Mouse (Mus musculus) skeletal muscle tissue, adult 2 months (tissue): ENCODE measurements around the gene Rbck1.

Experiments used
- DNase-seq: peaks from one replicate; pipeline ENCODE4 v3.0.0-alpha.2; 2012; ENCODE audit warnings: low read depth, low spot score

Gene Rbck1

DNA sequence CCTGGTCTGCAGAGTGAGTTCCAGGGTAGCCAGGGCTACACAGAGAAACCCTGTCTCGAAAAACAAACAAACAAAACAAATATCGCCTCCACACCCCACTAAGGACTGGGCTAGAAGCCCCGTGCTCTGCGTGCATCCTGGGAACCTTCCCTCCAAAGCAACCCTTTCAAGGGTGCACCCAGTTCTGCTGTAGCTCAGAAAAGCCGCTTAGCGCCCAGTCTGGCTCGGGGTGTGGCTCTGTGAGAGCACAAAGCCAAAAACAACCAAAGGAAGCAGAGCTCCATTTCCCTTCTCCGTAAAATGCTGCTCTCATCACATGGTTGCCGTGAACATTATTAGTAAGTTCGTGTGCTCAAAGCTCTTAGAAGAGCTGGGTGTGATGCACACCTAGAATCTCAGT is 11.9 kb upstream of the Rbck1 start:
- no peak for DNase-seq

GRCm38 (mm10) chr2:152343329-152344213 is 11.1 kb upstream of the Rbck1 start, which contains the start of gene Trib3:
Gene Trib3 (minus strand): TSS chr2:152344032.
- DNase-seq: peak; percentile 46

- DNase-seq: no peak
Observed at GRCm38 (mm10) chr2:152339631-152340179, 7.3 kb upstream of the Rbck1 start.

- DNase-seq: no peak
Observed at GRCm38 (mm10) chr2:152338319-152338718, 5.9 kb upstream of the Rbck1 start.

- DNase-seq: no peak
Observed at GRCm38 (mm10) chr2:152337591-152338212, 5.2 kb upstream of the Rbck1 start.

- no peak for DNase-seq
Observed at GRCm38 (mm10) chr2:152336856-152337255, 4.4 kb upstream of the Rbck1 start.

GRCm38 (mm10) chr2:152335289-152335820 is 2.9 kb upstream of the Rbck1 start:
- DNase-seq: no peak

DNA sequence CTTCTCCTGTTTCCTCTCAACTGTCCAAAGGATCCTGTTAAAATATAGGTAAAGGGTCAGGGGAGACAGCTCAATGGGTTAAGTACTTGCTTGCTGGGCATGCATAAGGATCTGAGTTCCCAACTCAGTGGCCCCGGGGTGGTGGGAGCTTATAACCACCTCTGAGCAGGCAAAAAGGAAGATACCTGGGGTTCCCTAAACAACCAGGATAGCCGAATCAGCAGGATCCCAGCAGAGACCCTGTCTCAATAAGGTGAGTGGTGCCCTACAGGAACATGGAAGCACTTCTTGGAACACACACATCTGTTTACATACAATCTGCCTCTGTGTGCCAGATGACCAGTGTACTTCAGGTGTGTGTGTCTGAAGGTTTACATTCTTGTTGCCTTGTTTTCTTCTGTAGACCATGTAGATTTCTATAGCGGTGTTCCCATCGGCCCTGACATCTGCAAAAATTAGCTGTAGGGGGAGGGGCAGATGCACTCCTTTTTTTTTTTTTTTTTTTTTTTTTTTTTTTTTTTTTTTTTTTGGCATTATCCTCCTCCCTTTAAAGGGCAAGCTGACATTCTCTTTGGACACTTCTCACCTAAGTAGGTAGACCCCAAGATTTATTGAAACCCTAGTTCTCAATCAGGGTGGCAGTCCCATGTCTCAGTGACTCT is 1.0 kb upstream of the Rbck1 start:
- DNase-seq: no peak

DNA sequence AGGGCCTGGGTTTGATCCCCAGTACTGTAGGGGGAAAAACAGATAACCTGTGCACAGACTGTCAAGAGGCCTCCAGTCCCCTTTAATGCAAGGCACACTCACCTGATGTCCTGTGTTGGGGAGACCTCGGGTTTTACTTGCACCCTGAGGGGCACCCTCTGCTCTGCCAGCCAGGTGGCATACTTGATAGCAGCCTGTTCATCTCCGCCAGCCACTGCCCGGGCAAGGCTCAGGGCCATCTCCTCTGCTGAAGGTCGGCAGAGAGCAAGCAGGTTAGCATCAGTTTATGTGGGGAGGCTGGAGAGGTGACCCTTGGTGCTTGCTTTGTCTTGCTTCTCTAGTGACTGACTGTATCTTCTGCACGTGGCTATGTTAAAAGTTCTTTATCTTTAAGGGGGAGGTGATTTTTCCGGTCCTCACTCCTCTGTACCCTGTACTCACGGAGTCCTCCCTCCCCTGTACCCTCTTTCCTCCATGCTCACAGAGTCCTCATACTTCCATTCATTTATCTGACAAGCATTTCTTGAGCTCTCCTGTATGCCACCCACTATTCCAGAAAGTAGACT is 1.5 kb downstream of the Rbck1 start:
- no peak for DNase-seq

GRCm38 (mm10) chr2:152327980-152328379 is 4.5 kb downstream of the Rbck1 start:
- no peak for DNase-seq

- no peak for DNase-seq
Observed at GRCm38 (mm10) chr2:152326654-152327053, 5.8 kb downstream of the Rbck1 start.

- DNase-seq: no peak
Observed at GRCm38 (mm10) chr2:152326157-152326556, 6.3 kb downstream of the Rbck1 start.

GRCm38 (mm10) chr2:152324842-152325241 is 7.6 kb downstream of the Rbck1 start:
- no peak for DNase-seq

GRCm38 (mm10) chr2:152323971-152324370 is 8.5 kb downstream of the Rbck1 start:
- no peak for DNase-seq

- DNase-seq: no peak
Observed at GRCm38 (mm10) chr2:152322198-152322597, 10.3 kb downstream of the Rbck1 start.

- no peak for DNase-seq
Observed at GRCm38 (mm10) chr2:152321558-152321957, 10.9 kb downstream of the Rbck1 start.

- no peak for DNase-seq
Observed at GRCm38 (mm10) chr2:152317054-152317453, 15.4 kb downstream of the Rbck1 start.

DNA sequence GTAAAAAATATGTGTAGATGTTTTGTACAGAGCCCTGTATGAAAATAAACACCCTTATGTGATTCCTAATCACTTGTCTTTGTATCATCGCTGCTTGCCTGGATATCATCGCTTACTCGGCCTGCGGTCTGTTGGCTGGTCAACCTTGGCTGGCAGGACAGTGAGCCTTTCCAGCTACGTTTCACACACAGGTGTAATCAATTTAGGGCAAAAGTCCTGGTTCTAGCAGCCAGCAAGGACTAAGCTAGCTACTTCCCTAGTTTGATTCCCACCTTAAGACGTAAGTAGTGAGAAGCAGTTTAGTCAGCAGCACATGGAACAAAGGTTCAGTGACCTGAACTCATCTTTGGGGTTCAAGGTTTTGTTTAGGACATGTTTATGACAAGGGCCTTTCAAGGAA is 18.5 kb downstream of the Rbck1 start:
- DNase-seq: no peak

DNA sequence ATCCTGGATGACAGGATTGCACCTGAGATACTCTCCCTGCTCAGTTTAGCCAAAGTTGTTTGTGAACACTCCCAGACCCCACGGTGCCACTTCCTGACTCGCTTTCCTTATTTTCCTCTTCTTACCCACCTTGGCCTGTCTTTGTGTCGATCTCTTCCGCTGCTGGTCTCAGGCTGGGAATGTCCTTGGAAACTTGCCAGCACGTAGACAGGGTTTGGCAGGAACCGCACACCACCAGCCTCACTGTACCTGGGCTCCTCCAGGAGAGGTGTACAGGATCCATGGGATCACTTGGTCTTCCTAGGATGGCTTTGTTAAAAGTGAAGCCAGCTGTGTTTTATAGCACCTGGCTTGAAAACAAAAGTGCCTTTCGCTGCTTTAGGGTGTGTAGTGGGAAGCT is 19.5 kb downstream of the Rbck1 start:
- DNase-seq: no peak

GRCm38 (mm10) chr2:152307186-152307585 is 25.3 kb downstream of the Rbck1 start:
- DNase-seq: no peak

GRCm38 (mm10) chr2:152305480-152305879 is 27.0 kb downstream of the Rbck1 start:
- DNase-seq: no peak

- DNase-seq: no peak
Observed at GRCm38 (mm10) chr2:152303781-152304180, 28.7 kb downstream of the Rbck1 start.
